Mouse (Mus musculus) CH12.LX (cell line): Measurements from ENCODE around the gene Zfp978. TPM values are rescaled to one million over a fixed set of nuclear protein-coding genes. Genes with fewer than 3 reads are reported as not detected.
"Not testable (repeated sequence)": the region's sequence is repeated elsewhere in the genome, so short reads cannot be mapped to it uniquely, and the experiment has no call there.

ENCODE experiments used
- DNase-seq: peaks from one replicate; pipeline ENCODE4 v3.0.0-alpha.2; 2013; ENCODE audit errors: extremely low read depth
- H3K27ac ChIP-seq: 2 replicates; pipeline ENCODE4 v1.5.1; 2012; ENCODE audit warnings: low read depth, mild to moderate bottlenecking, control low read depth, moderate library complexity; ENCODE audit not compliant: insufficient read depth
- H3K27me3 ChIP-seq: replicated peaks from 2 replicates; pipeline ENCODE3; 2012; ENCODE audit warnings: inconsistent platforms
- H3K36me3 ChIP-seq, 2 experiments: replicated peaks in 1 of 2; 2 replicates each; pipeline versions ENCODE3 to v1.6.1; 2012; ENCODE audit warnings: inconsistent platforms in 1 of 2, low read length in 1 of 2, mild to moderate bottlenecking in 1 of 2, mixed read lengths in 1 of 2, moderate library complexity in 1 of 2; ENCODE audit not compliant: control insufficient read depth in 1 of 2, insufficient read depth in 1 of 2
- H3K4me1 ChIP-seq, 2 experiments: 2 replicates each; pipeline ENCODE4 v1.6.1; 2012; ENCODE audit warnings: inconsistent platforms in 1 of 2, moderate library complexity in 1 of 2; ENCODE audit not compliant: insufficient read depth in 2 of 2, control insufficient read depth in 1 of 2
- H3K4me2 ChIP-seq: 2 replicates; pipeline ENCODE4 v1.6.1; 2012; ENCODE audit warnings: low read depth, mild to moderate bottlenecking, control low read depth; ENCODE audit not compliant: poor library complexity, insufficient read depth, severe bottlenecking
- H3K4me3 ChIP-seq, 3 experiments: fragments of 150-350 bp in 1 of 3; sonication (generic) in 1 of 3; replicated peaks in 1 of 3; 2 replicates each; pipeline versions ENCODE3 to v1.5.1; 2011 to 2012; ENCODE audit warnings: low read depth in 2 of 3, low read length in 2 of 3, mild to moderate bottlenecking in 2 of 3, moderate library complexity in 2 of 3, control low read depth in 1 of 3, improper control_type of control experiment in 1 of 3, inconsistent platforms in 1 of 3, mixed read lengths in 1 of 3; ENCODE audit not compliant: poor library complexity in 1 of 3
- H3K79me2 ChIP-seq: replicated peaks from 2 replicates; pipeline ENCODE4 v1.6.1; 2012; ENCODE audit warnings: mild to moderate bottlenecking, moderate library complexity; ENCODE audit not compliant: control insufficient read depth, poor library complexity, insufficient read depth, severe bottlenecking; ENCODE audit errors: extremely low read depth
- H3K9ac ChIP-seq: 2 replicates; pipeline ENCODE4 v1.6.1; 2012; ENCODE audit warnings: low read depth, mild to moderate bottlenecking, control low read depth, moderate library complexity; ENCODE audit not compliant: insufficient read depth
- H3K9me3 ChIP-seq: replicated peaks from 2 replicates; pipeline ENCODE3; 2012; ENCODE audit warnings: low read length, inconsistent platforms, mixed read lengths
- BHLHE40 ChIP-seq: IDR thresholded peaks from 2 replicates; pipeline ENCODE4 v1.6.1; 2011; ENCODE audit warnings: mild to moderate bottlenecking, low read depth, low read length, improper control_type of control experiment
- CHD2 ChIP-seq: IDR thresholded peaks from 2 replicates; pipeline ENCODE4 v1.6.1; 2011; ENCODE audit warnings: low read length, improper control_type of control experiment
- E2F4 ChIP-seq: IDR thresholded peaks from 2 replicates; pipeline ENCODE4 v1.6.1; 2011; ENCODE audit warnings: low read depth, low read length, improper control_type of control experiment; ENCODE audit not compliant: insufficient replicate concordance
- EP300 ChIP-seq: IDR thresholded peaks from 2 replicates; pipeline ENCODE4 v1.6.1; 2011; ENCODE audit warnings: low read length, improper control_type of control experiment
- GABPA ChIP-seq: IDR thresholded peaks from 2 replicates; pipeline ENCODE4 v1.6.1; 2012; ENCODE audit warnings: low read depth, low read length, improper control_type of control experiment, inconsistent platforms; ENCODE audit not compliant: insufficient replicate concordance
- JUN ChIP-seq: IDR thresholded peaks from 2 replicates; pipeline ENCODE4 v1.6.1; 2011; ENCODE audit warnings: low read depth, mild to moderate bottlenecking, low read length, improper control_type of control experiment, moderate library complexity; ENCODE audit not compliant: insufficient read depth
- JUND ChIP-seq: conservative IDR thresholded peaks from 2 replicates; pipeline ENCODE4 v1.6.1; 2011; ENCODE audit warnings: low read depth, low read length, improper control_type of control experiment
- KAT2A ChIP-seq: IDR thresholded peaks from 2 replicates; pipeline ENCODE4 v1.6.1; 2012; ENCODE audit warnings: low read length, improper control_type of control experiment, inconsistent platforms; ENCODE audit not compliant: insufficient replicate concordance
- MAFK ChIP-seq: IDR thresholded peaks from 2 replicates; pipeline ENCODE4 v1.6.1; 2011; ENCODE audit warnings: low read length, improper control_type of control experiment; ENCODE audit not compliant: insufficient replicate concordance
- MAZ ChIP-seq: IDR thresholded peaks from 2 replicates; pipeline ENCODE4 v1.6.1; 2012; ENCODE audit warnings: low read depth, mild to moderate bottlenecking, inconsistent platforms, low read length, improper control_type of control experiment, moderate library complexity
- MEF2A ChIP-seq: IDR thresholded peaks from 2 replicates; pipeline ENCODE4 v1.6.1; 2014; ENCODE audit warnings: low read depth, mild to moderate bottlenecking, inconsistent platforms, low read length, improper control_type of control experiment, borderline replicate concordance
- MXI1 ChIP-seq: IDR thresholded peaks from 2 replicates; pipeline ENCODE4 v1.6.1; 2011; ENCODE audit warnings: mild to moderate bottlenecking, low read depth, low read length, improper control_type of control experiment
- POLR2A ChIP-seq: IDR thresholded peaks from 2 replicates; pipeline ENCODE4 v1.6.1; 2011; ENCODE audit warnings: low read depth, mild to moderate bottlenecking, improper control_type of control experiment, low read length
- SIN3A ChIP-seq: IDR thresholded peaks from 2 replicates; pipeline ENCODE4 v1.6.1; 2012; ENCODE audit warnings: low read length, improper control_type of control experiment, inconsistent platforms
- TCF12 ChIP-seq: IDR thresholded peaks from 2 replicates; pipeline ENCODE4 v1.6.1; 2014; ENCODE audit warnings: low read depth, mild to moderate bottlenecking, inconsistent platforms, low read length, improper control_type of control experiment
- USF2 ChIP-seq: conservative IDR thresholded peaks from 2 replicates; pipeline ENCODE4 v1.6.1; 2011; ENCODE audit warnings: low read depth, low read length, improper control_type of control experiment
- ZC3H11A ChIP-seq: IDR thresholded peaks from 2 replicates; pipeline ENCODE4 v1.6.1; 2012; ENCODE audit warnings: low read depth, mild to moderate bottlenecking, inconsistent platforms, low read length, improper control_type of control experiment
- ZMIZ1 ChIP-seq: IDR thresholded peaks from 2 replicates; pipeline ENCODE4 v1.6.1; 2012; ENCODE audit warnings: low read depth, mild to moderate bottlenecking, inconsistent platforms, low read length, improper control_type of control experiment
- dilution Hi-C: fragments of 300-500 bp; cut with MboI; formaldehyde crosslinking; loops from 2 replicates; pipeline ENCODE4 v1.14.3; 2020; ENCODE audit warnings: low sequenced_read_pairs; ENCODE audit not compliant: extremely low pct_unique_long_range_greater_than_20kb, extremely low pct_ligation_motif_present
- in situ Hi-C: fragments of 300-500 bp; cut with MboI; formaldehyde crosslinking; loops from 3 replicates; pipeline ENCODE4 v1.14.3; 2019; ENCODE audit warnings: low sequenced_read_pairs, low pct_ligation_motif_present, low pct_unique_long_range_greater_than_20kb, mixed read lengths
- polyA plus RNA-seq: library from polyadenylated mRNA; unstranded; fragments of >175 nt; gene quantifications from 2 replicates; pipeline ENCODE4 v1.2.1, GENCODE M21; 2012; ENCODE audit warnings: low read depth; ENCODE audit not compliant: insufficient read length
- total RNA-seq, 2 experiments: library from RNA; depleted of rRNA; stranded (reverse); fragments of 300-350 nt in 1 of 2; fragments of >200 nt in 1 of 2; gene quantifications; 2 replicates each; pipeline ENCODE4 v1.2.3; 2012 to 2014

Zfp978 gene
- total and polyA plus RNA-seq, 3 experiments = 0.72 TPM; not detected in 2

- Histone ChIP-seq H3K36me3 (no peaks in the 10 kb centered on the region), H3K4me2 (no peak overlapping the region), H3K27ac (no peak overlapping the region), H3K9ac (no peak overlapping the region), H3K4me1 (no peaks in the 10 kb centered on the region), H3K4me3 (no peak overlapping the region), H3K79me2 (no peaks in the 10 kb centered on the region), H3K27me3 (no peaks in the 10 kb centered on the region), H3K9me3 (peaks cover 39% of the 10 kb centered on the region)
- no peak for DNase-seq
- TF ChIP-seq BHLHE40 (no peak), JUN (no peak), GABPA (no peak), MAFK (no peak), ZC3H11A (no peak), E2F4 (no peak), MAZ (no peak), JUND (no peak), USF2 (no peak), KAT2A (no peak), TCF12 (no peak), MEF2A (no peak), ZMIZ1 (no peak), EP300 (no peak)
- in situ Hi-C loops = no loop called here
- dilution Hi-C loops = no loop called here
These were observed 56.2 kb downstream of the Zfp978 start for GRCm38 (mm10) chr4:147417157-147417778.

- Histone ChIP-seq H3K9me3 (peaks cover 40% of the 10 kb centered on the region), H3K4me2 (no peak overlapping the region), H3K9ac (no peak overlapping the region), H3K27ac (no peak overlapping the region), H3K4me1 (no peaks in the 10 kb centered on the region), H3K79me2 (no peaks in the 10 kb centered on the region)
- in situ Hi-C loops = no loop called here
- dilution Hi-C loops = no loop called here
- TF ChIP-seq SIN3A (no peak), CHD2 (no peak), MXI1 (no peak), POLR2A (no peak), USF2 (no peak)
- TF ChIP-seq, all 38 proteins: peak for 0
- Histone ChIP-seq H3K4me3 (no peak overlapping the region), H3K27me3 (no peaks in the 10 kb centered on the region), H3K36me3 (no peaks in the 10 kb centered on the region)
- DNase-seq = no peak
These were observed 56.8 kb downstream of the Zfp978 start for GRCm38 (mm10) chr4:147417921-147418320.

- H3K9ac ChIP-seq, H3K79me2 ChIP-seq, H3K36me3 ChIP-seq, H3K4me1 ChIP-seq, H3K4me3 ChIP-seq, in situ Hi-C loops, dilution Hi-C loops, H3K4me2 ChIP-seq, DNase-seq, H3K27me3 ChIP-seq, H3K27ac ChIP-seq: not testable (repeated sequence)
- H3K9me3 ChIP-seq = peaks cover 43% of the 10 kb centered on the region
These were observed 57.2 kb downstream of the Zfp978 start for GRCm38 (mm10) chr4:147418333-147418732.

- dilution Hi-C loops, DNase-seq, H3K4me2 ChIP-seq, in situ Hi-C loops, H3K4me1 ChIP-seq, H3K9ac ChIP-seq, H3K79me2 ChIP-seq, H3K27ac ChIP-seq, H3K4me3 ChIP-seq, H3K27me3 ChIP-seq, H3K36me3 ChIP-seq: not testable (repeated sequence)
- peaks cover 48% of the 10 kb centered on the region for H3K9me3 ChIP-seq
These were observed 58.1 kb downstream of the Zfp978 start for GRCm38 (mm10) chr4:147419190-147419589.
